Mouse (Mus musculus) midbrain, embryonic 14.5 days (tissue): Measurements from ENCODE around the gene Lats2. TPM values are rescaled to one million over a fixed set of nuclear protein-coding genes. Genes with fewer than 3 reads are reported as not detected.

Source experiments
- ATAC-seq: fragments of 200-750 bp; cut with Nextera tagmentation; 2 replicates; pipeline ENCODE4 v1.8.0; 2017; ENCODE audit warnings: moderate number of reproducible peaks, moderate library complexity; ENCODE audit not compliant: low FRiP score, low TSS enrichment
- DNase-seq: peaks from one replicate; pipeline ENCODE4 v3.0.0-alpha.2; 2015
- H3K27ac ChIP-seq: fragments of 300-500 bp; sonication (generic); replicated peaks from 2 replicates; pipeline ENCODE4 v1.5.1; 2014; ENCODE audit warnings: mild to moderate bottlenecking, low read depth, low read length, moderate library complexity
- H3K27me3 ChIP-seq: fragments of 300-500 bp; sonication (generic); 2 replicates; pipeline ENCODE4 v1.6.1; 2014; ENCODE audit warnings: low read length, control low read depth, mixed read lengths; ENCODE audit not compliant: control insufficient read depth, insufficient read depth
- H3K36me3 ChIP-seq: fragments of 300-500 bp; sonication (generic); 2 replicates; pipeline ENCODE4 v1.6.1; 2014; ENCODE audit warnings: low read length, control low read depth; ENCODE audit not compliant: control insufficient read depth, insufficient read depth
- H3K4me1 ChIP-seq: fragments of 300-500 bp; sonication (generic); 2 replicates; pipeline ENCODE4 v1.6.1; 2014; ENCODE audit warnings: mild to moderate bottlenecking, antibody characterized with exemption, low read length, control low read depth; ENCODE audit not compliant: control insufficient read depth, insufficient read depth
- H3K4me2 ChIP-seq: fragments of 300-500 bp; sonication (generic); 2 replicates; pipeline ENCODE4 v1.6.1; 2014; ENCODE audit warnings: mild to moderate bottlenecking, low read length, moderate library complexity
- H3K4me3 ChIP-seq: fragments of 300-500 bp; sonication (generic); replicated peaks from 2 replicates; pipeline ENCODE4 v1.5.1; 2014; ENCODE audit warnings: low read depth, low read length
- H3K9ac ChIP-seq: fragments of 300-500 bp; sonication (generic); replicated peaks from 2 replicates; pipeline ENCODE4 v1.6.1; 2014; ENCODE audit warnings: mild to moderate bottlenecking, low read length, moderate library complexity
- H3K9me3 ChIP-seq: fragments of 300-500 bp; sonication (generic); 2 replicates; pipeline ENCODE4 v1.6.1; 2016; ENCODE audit warnings: low read length, control low read depth, mixed read lengths; ENCODE audit not compliant: control insufficient read depth
- WGBS: fragments of 180-500 bp; shearing (Covaris S2); extraction: QIAGEN DNeasy Blood & Tissue Kit; methylation state at CpG from one replicate; pipeline ENCODE4 v1.1.7; 2014; 5-methylcytosine and 5-hydroxymethylcytosine counted together
- polyA plus RNA-seq: library from polyadenylated mRNA; unstranded; fragments of >200 nt; fragmentation: Nextera tagmentation; extraction: Ambion mirVana; gene quantifications from 2 replicates; pipeline ENCODE4 v1.2.1, GENCODE M21; 2014

Lats2 gene
- polyA plus RNA-seq, 1 experiment from 2014 or later: 7.1 TPM

DNA sequence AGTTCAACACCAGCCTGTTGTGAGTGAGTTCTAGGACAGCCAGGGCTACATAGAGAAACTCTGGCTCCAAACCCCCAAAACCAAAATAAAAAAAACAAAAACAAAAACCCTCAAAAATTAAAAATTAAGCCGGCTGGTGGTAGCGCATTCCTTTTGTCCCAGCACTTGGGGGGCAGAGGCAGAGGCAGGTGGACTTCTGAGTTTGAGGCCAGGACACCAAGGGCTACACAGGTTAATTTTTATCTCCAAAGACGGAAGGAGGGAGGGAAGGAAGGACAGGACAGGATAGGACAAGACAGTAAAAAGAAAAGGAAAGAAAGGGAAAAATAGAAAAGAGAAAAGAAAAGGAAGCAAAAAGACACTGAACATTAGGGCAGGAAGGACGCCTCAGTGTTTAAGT is 75.4 kb downstream of the Lats2 start:
- no peaks in the 10 kb centered on the region for H3K9me3 ChIP-seq
- no peaks in the 10 kb centered on the region for H3K27me3 ChIP-seq
- no peaks in the 10 kb centered on the region for H3K4me1 ChIP-seq
- no peak overlapping the region for H3K4me3 ChIP-seq
- DNase-seq (no peak), ATAC-seq (no peak)
- H3K4me2 ChIP-seq: no peak overlapping the region
- H3K9ac ChIP-seq: no peak overlapping the region
- H3K36me3 ChIP-seq: no peaks in the 10 kb centered on the region
- 89% methylated on average over 4 of the region's 4 CpGs for WGBS
- H3K27ac ChIP-seq: no peak overlapping the region

DNA sequence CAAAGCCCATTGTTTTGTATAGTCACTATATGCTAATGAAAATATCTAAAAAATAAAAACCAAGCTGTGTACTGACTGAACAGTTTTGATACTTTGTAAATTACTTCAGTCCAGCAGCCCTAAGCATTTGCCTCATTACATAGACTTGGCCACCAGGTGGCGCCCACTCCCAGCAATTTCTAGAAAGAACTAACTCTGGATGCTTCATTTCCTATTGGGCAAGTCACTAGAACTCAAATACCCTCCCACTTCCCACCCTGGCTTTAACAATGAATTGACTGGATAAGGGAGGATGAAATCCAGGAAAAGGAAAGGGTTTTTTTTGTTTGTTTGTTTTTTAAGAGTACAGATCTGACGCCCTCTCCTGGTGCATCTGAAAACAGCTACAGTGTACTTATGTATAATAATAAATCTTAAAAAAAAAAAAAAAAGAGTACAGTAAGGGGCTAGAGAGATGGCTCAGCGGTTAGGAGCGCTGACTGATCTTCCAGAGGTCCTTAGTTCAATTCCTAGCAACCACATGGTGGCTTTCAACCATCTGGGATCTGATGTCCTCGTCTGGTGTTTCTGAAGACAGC is 78.1 kb downstream of the Lats2 start:
- Histone ChIP-seq H3K9me3 (no peaks in the 10 kb centered on the region), H3K9ac (no peak overlapping the region), H3K27me3 (no peaks in the 10 kb centered on the region), H3K4me2 (no peak overlapping the region), H3K36me3 (no peaks in the 10 kb centered on the region), H3K27ac (no peak overlapping the region), H3K4me3 (no peak overlapping the region), H3K4me1 (no peaks in the 10 kb centered on the region)
- ATAC-seq: peak; percentile 55; the same call in 1 of the 2 replicates
- WGBS: 42% methylated on average over 5 of the region's 5 CpGs
- DNase-seq: peak; percentile 94

DNA sequence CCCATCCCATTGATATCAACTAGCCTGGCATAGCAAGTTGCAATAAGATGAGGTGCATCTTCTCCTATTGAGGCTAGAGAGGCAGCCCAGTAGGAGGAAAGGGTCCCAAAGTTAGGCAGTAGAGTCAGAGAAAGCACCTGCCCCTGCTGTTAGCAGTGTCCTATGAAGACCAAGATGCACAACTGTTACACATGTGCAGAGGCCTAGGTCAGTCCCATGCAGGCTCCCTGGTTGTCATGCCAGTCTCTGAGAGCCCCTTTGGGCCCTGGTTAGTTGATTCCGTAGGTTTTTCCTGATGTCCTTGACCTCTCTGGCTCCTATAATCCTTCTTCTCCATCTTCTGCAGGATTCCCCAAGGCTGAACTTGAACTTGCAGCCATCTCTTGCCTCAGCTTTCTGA is 78.7 kb downstream of the Lats2 start:
- Histone ChIP-seq H3K27me3 (no peaks in the 10 kb centered on the region), H3K27ac (no peak overlapping the region), H3K9me3 (no peaks in the 10 kb centered on the region), H3K36me3 (no peaks in the 10 kb centered on the region), H3K4me3 (no peak overlapping the region), H3K4me2 (no peak overlapping the region), H3K9ac (no peak overlapping the region), H3K4me1 (no peaks in the 10 kb centered on the region)
- ATAC-seq: no peak
- 30% methylated on average over 1 of the region's 1 CpGs for WGBS
- DNase-seq: no peak

DNA sequence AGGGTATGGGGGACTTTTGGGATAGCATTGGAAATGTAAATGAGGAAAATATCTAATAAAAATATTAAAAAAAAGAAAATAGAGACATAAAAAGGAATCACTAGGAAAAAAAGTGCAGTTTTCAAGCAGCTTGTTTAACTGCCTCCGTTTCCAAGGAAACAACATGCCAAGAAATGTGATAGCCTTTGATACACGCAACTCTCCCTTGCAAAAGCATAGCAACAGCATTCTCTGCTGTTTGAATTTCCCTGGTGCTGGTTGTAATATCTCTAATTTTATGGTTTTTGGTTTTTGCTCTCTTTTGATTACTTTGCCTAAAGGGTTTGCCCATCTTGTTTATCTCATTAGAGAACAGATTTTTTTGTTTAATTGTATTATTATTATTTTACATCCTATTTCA is 82.7 kb downstream of the Lats2 start:
- H3K4me1 ChIP-seq: no peaks in the 10 kb centered on the region
- no peak overlapping the region for H3K4me2 ChIP-seq
- no peak overlapping the region for H3K9ac ChIP-seq
- H3K9me3 ChIP-seq: no peaks in the 10 kb centered on the region
- 59% methylated on average over 2 of the region's 2 CpGs for WGBS
- no peaks in the 10 kb centered on the region for H3K36me3 ChIP-seq
- H3K4me3 ChIP-seq: no peak overlapping the region
- DNase-seq (no peak), ATAC-seq (no peak)
- H3K27me3 ChIP-seq: no peaks in the 10 kb centered on the region
- no peak overlapping the region for H3K27ac ChIP-seq

DNA sequence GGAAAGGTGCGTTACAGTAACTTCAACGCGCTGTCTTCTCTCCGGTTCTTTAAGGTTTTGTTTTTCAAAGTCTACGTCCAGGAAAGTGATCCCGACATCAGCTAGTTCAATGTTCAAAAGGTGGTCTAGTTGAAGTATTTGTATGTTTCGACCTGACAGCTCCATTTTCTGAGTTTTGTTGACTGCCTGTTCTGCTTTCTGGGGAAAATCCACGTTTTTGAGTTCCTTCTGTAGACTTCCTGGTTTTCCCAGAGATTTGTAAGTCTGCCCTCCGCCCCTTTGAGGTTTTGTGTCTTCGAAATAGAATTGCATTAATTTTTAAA is 92.6 kb downstream of the Lats2 start:
- Histone ChIP-seq H3K9me3 (no peaks in the 10 kb centered on the region), H3K4me3 (peak overlapping the region; percentile 81), H3K36me3 (no peaks in the 10 kb centered on the region), H3K27me3 (no peaks in the 10 kb centered on the region), H3K4me1 (peaks cover 16% of the 10 kb centered on the region), H3K4me2 (peak overlapping the region; percentile 97), H3K9ac (peak overlapping the region; percentile 85), H3K27ac (peak overlapping the region; percentile 97)
- no peak for DNase-seq
- WGBS: 13% methylated on average over 10 of the region's 10 CpGs
- ATAC-seq: no peak

DNA sequence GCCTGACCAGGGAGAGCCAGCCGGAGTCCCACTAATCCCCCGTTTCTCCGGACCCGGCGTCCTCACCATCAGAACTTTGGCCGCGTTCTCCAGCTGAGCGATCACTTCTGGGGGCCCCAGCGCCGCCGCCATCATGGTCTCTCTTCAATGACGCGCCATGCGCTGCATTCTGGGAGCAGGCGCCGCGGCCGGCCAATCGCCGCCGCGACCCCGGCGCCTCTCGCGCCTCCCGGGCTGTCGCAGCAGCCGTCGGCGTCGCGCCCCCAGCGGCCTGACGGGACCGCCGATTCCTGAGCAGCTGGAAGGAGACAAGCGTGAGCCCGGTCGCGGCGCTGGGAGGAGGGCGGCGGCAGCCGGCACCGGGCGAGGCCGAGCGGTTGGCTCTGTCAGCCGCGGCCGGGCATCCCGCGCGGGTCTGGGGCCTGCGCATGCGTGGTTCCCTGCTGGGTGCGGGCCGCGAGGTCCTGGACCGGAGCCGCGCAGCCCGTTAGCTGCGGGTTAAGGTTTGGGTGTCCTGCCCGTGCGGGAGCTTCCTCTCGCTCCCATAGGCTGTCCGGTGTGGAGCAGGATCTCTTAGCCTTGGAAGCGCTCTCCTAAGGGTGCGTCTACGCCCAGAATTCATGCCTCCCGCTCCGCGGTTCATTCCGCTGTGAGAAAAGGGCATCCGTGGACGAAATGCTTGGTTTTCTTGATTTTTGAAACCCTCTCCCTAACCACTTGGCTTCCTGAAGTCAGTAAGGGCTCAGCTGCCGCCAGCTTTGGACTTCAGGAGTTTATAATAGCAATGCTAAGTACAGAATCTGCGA is 93.2 kb downstream of the Lats2 start, which contains the start of gene Xpo4:
Xpo4 (minus strand) TSS at position 609 of the 806 bp plus-strand sequence.
- Histone ChIP-seq H3K4me1 (peaks cover 16% of the 10 kb centered on the region), H3K9ac (peak within 1 kb of the TSS; percentile 85), H3K9me3 (no peaks in the 10 kb centered on the region), H3K36me3 (no peaks in the 10 kb centered on the region), H3K27ac (peak within 1 kb of the TSS; percentile 97), H3K27me3 (no peaks in the 10 kb centered on the region), H3K4me3 (peak within 1 kb of the TSS; percentile 81), H3K4me2 (peak within 1 kb of the TSS; percentile 97)
- ATAC-seq: peak; percentile 95
- WGBS: under 1% methylated on average over 80 of the region's 80 CpGs
- peak; percentile 94 for DNase-seq

DNA sequence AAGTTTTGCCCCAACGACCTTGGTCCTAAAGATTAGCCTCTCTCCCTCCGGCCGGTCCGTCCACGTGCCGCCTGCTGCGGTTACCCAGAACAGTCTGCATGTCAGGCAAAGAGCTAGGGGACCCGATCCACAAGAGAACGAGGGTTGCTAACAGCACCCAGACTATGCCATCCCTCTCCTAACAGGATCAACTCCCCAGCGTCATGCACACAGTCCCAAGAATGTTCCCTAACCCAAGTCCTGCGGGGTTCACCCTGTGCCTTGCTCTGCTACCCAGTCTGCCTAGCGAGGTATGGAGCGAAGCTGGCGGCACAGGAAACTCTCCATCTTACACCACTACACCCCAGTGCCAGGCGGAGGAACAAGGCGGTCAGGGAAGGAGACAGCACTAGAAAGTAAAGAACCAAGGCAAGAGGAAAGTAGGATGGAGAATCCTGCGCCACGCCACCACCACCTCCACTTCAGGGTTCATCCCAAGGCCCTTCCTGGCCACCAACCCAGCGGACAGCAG is 93.8 kb downstream of the Lats2 start:
- no peaks in the 10 kb centered on the region for H3K9me3 ChIP-seq
- peak; percentile 49 for ATAC-seq
- peaks cover 16% of the 10 kb centered on the region for H3K4me1 ChIP-seq
- WGBS: under 1% methylated on average over 19 of the region's 19 CpGs
- no peak for DNase-seq
- peak overlapping the region; percentile 85 for H3K9ac ChIP-seq
- H3K27me3 ChIP-seq: no peaks in the 10 kb centered on the region
- H3K4me2 ChIP-seq: peak overlapping the region; percentile 97
- peak overlapping the region; percentile 81 for H3K4me3 ChIP-seq
- H3K36me3 ChIP-seq: no peaks in the 10 kb centered on the region
- peak overlapping the region; percentile 97 for H3K27ac ChIP-seq

DNA sequence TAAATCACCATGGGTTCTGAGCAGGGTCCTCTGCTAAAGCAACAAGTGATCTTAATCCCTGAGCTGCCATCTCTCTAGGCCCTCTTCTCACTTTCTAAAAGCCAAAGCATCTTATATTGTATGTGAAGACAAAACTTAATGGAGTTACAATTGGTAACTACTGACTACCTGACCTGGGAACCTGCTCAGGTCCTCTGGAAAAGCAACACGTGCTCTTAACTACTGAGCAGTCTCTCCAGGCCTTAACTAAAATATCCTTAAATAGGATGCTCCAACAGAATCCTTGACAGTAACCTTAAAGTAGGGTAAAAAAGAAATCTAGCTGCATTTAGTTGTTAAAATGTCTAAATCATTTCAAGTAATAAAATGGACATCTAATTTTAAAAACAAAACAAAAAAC is 94.6 kb downstream of the Lats2 start:
- Histone ChIP-seq H3K36me3 (no peaks in the 10 kb centered on the region), H3K9me3 (no peaks in the 10 kb centered on the region), H3K4me2 (peak overlapping the region; percentile 97), H3K9ac (no peak overlapping the region; the same call in 1 of the 2 replicates), H3K27me3 (no peaks in the 10 kb centered on the region), H3K27ac (no peak overlapping the region), H3K4me3 (peak overlapping the region; percentile 81), H3K4me1 (peaks cover 16% of the 10 kb centered on the region)
- ATAC-seq (no peak), DNase-seq (no peak)
- WGBS: 48% methylated on average over 1 of the region's 1 CpGs

DNA sequence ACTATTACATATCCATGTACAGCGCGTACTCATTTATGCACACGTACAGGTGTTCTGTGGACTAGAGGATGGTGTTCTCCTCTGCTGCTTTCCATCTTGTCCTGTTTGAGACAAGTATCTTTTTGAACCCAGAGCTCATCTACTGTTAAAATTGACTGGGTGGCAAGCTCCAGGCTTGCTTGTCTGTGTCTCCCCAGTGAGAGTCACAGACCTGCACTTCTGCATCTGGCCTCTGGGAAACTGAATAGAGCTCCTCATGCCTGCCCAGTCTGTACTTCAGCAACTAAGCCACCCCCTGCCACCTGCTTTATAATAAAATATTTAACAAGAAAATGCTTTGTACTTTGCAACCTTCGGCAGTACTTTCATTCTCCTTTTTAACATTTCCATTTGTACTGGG is 99.9 kb downstream of the Lats2 start:
- no peak for DNase-seq
- Histone ChIP-seq H3K4me2 (no peak overlapping the region), H3K9ac (no peak overlapping the region), H3K4me1 (no peaks in the 10 kb centered on the region), H3K27me3 (no peaks in the 10 kb centered on the region), H3K4me3 (no peak overlapping the region), H3K9me3 (no peaks in the 10 kb centered on the region), H3K27ac (no peak overlapping the region), H3K36me3 (no peaks in the 10 kb centered on the region)
- no peak for ATAC-seq
- 94% methylated on average over 4 of the region's 4 CpGs for WGBS
